Mouse (Mus musculus): ENCODE measurements at regions not wholly inside any gene's neighbourhood (a gene's known extent, or its start where the extent isn't known, plus 50 kb on each side); places are given as distances from the start of the nearest gene placed in this dataset.

GRCm38 (mm10) chr2:106529746-106530145 lies 163.3 kb upstream of the Mpped2 start:
- DNase-seq (ENCODE audit: low spot score in 2 of 2), result no peak

GRCm38 (mm10) chr2:106538329-106538728 lies 154.7 kb upstream of the Mpped2 start:
- no peak for DNase-seq (ENCODE audit: low spot score in 2 of 2)

- no peak for DNase-seq (ENCODE audit: low spot score in 2 of 2)
These were observed 152.9 kb upstream of the Mpped2 start for GRCm38 (mm10) chr2:106540176-106540575.

GRCm38 (mm10) chr2:106547117-106547516 lies 146.0 kb upstream of the Mpped2 start:
- DNase-seq (ENCODE audit: low spot score in 2 of 2), result no peak

- DNase-seq (ENCODE audit: low spot score in 2 of 2), result no peak
These were observed 139.4 kb upstream of the Mpped2 start for GRCm38 (mm10) chr2:106553666-106554065.

- DNase-seq (ENCODE audit: low spot score in 2 of 2), result no peak
These were observed 131.4 kb upstream of the Mpped2 start for GRCm38 (mm10) chr2:106561571-106562090.

- no peak for DNase-seq (ENCODE audit: low spot score in 2 of 2)
These were observed 122.8 kb upstream of the Mpped2 start for GRCm38 (mm10) chr2:106570226-106570625.

- DNase-seq (ENCODE audit: low spot score in 2 of 2), result no peak
These were observed 121.7 kb upstream of the Mpped2 start for GRCm38 (mm10) chr2:106571346-106571745.

- DNase-seq (ENCODE audit: low spot score in 2 of 2), result no peak
These were observed 121.2 kb upstream of the Mpped2 start for GRCm38 (mm10) chr2:106571913-106572312.

GRCm38 (mm10) chr2:106576746-106577323 lies 116.2 kb upstream of the Mpped2 start:
- no peak for DNase-seq (ENCODE audit: low spot score in 2 of 2)

- no peak for DNase-seq (ENCODE audit: low spot score in 2 of 2)
These were observed 115.0 kb upstream of the Mpped2 start for GRCm38 (mm10) chr2:106578062-106578461.

- DNase-seq (ENCODE audit: low spot score in 2 of 2), result no peak
These were observed 112.4 kb upstream of the Mpped2 start for GRCm38 (mm10) chr2:106580663-106581062.

GRCm38 (mm10) chr2:106621251-106621650 lies 71.8 kb upstream of the Mpped2 start:
- DNase-seq (ENCODE audit: low spot score in 2 of 2), result no peak

- DNase-seq (ENCODE audit: low spot score in 2 of 2), result no peak
These were observed 70.7 kb upstream of the Mpped2 start for GRCm38 (mm10) chr2:106622326-106622725.

- no peak for DNase-seq (ENCODE audit: low spot score in 2 of 2)
These were observed 69.4 kb upstream of the Mpped2 start for GRCm38 (mm10) chr2:106623680-106624079.

GRCm38 (mm10) chr2:106631986-106632385 lies 61.1 kb upstream of the Mpped2 start:
- DNase-seq (ENCODE audit: low spot score in 2 of 2), result no peak
